Mouse (Mus musculus): Measurements from ENCODE around the gene Nampt.

DNA sequence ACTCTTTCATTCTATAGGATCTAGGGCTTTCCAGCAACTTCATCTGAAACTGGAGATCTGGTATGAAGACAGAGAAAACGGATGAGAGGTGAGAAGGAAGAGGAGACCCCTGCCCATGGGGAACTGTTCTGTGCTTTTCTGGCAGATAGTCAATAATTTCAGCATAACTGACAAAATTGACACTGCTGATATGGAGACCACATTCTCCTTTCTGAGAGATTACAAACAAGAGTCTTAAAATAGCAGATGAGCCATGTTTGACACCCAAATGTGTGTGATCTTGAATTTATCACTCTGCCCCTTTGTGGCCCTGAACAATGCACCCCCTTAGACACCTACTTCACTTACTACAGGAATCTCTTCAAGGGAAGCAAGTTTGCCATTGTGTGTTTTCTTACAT, 13.8 kb upstream of the Nampt start:
- TF ChIP-seq CTCF (IDR thresholded peaks at IDR 0.05; ENCODE audit: low read depth, low read length) (no peak), GATA1 (IDR thresholded peaks at IDR 0.05; ENCODE audit: borderline replicate concordance, low read length) (no peak), POLR2AphosphoS5 (IDR thresholded peaks at IDR 0.05; ENCODE audit: insufficient replicate concordance, low read depth, low read length) (no peak)
